Mouse (Mus musculus): ENCODE data around the gene Gtpbp4.
"Not testable (repeated sequence)": the region's sequence is repeated elsewhere in the genome, so short reads cannot be mapped to it uniquely, and the experiment has no call there.

The Gtpbp4 gene

GRCm38 (mm10) chr13:8967742-8968141 lies 28.1 kb downstream of the Gtpbp4 start:
- no peak for DNase-seq

- DNase-seq, result no peak
Measured at GRCm38 (mm10) chr13:8965224-8965623, 30.7 kb downstream of the Gtpbp4 start.

- DNase-seq, result not testable (repeated sequence)
Measured at GRCm38 (mm10) chr13:8962266-8962665, 33.6 kb downstream of the Gtpbp4 start.

GRCm38 (mm10) chr13:8961128-8961888 lies 34.6 kb downstream of the Gtpbp4 start:
- not testable (repeated sequence) for DNase-seq

- not testable (repeated sequence) for DNase-seq
Measured at GRCm38 (mm10) chr13:8959554-8959953, 36.3 kb downstream of the Gtpbp4 start.

- DNase-seq, result not testable (repeated sequence)
Measured at GRCm38 (mm10) chr13:8959058-8959457, 36.8 kb downstream of the Gtpbp4 start.

- not testable (repeated sequence) for DNase-seq
Measured at GRCm38 (mm10) chr13:8956873-8957272, 39.0 kb downstream of the Gtpbp4 start.

GRCm38 (mm10) chr13:8955127-8955526 lies 40.8 kb downstream of the Gtpbp4 start:
- DNase-seq, result not testable (repeated sequence)

GRCm38 (mm10) chr13:8952563-8952962 lies 43.3 kb downstream of the Gtpbp4 start, which contains the start of gene Idi2:
Gene Idi2, plus strand, starts transcription at chr13:8952863.
- DNase-seq, result not testable (repeated sequence)

GRCm38 (mm10) chr13:8948131-8948530 lies 47.8 kb downstream of the Gtpbp4 start, which contains the start of gene Gm9745:
Gene Gm9745, minus strand, starts transcription at chr13:8948231.
- not testable (repeated sequence) for DNase-seq

GRCm38 (mm10) chr13:8943828-8944227 lies 52.1 kb downstream of the Gtpbp4 start:
- not testable (repeated sequence) for DNase-seq

GRCm38 (mm10) chr13:8941701-8942100 lies 54.2 kb downstream of the Gtpbp4 start:
- DNase-seq, result not testable (repeated sequence)

GRCm38 (mm10) chr13:8941110-8941509 lies 54.8 kb downstream of the Gtpbp4 start:
- not testable (repeated sequence) for DNase-seq

- DNase-seq, result not testable (repeated sequence)
Measured at GRCm38 (mm10) chr13:8937611-8938140, 58.2 kb downstream of the Gtpbp4 start.

GRCm38 (mm10) chr13:8933499-8933898 lies 62.4 kb downstream of the Gtpbp4 start:
- DNase-seq, result no peak
